Mouse (Mus musculus) heart, postnatal 0 days (tissue): Measurements from ENCODE around the gene Gk5.

ENCODE experiments used
- CTCF ChIP-seq: IDR thresholded peaks from 2 replicates; pipeline ENCODE4 v1.5.1; 2016; ENCODE audit warnings: antibody characterized with exemption, control low read depth, low read depth
- EP300 ChIP-seq: IDR thresholded peaks from 2 replicates; pipeline ENCODE4 v1.6.1; 2016; ENCODE audit warnings: antibody characterized with exemption, low read depth

DNA sequence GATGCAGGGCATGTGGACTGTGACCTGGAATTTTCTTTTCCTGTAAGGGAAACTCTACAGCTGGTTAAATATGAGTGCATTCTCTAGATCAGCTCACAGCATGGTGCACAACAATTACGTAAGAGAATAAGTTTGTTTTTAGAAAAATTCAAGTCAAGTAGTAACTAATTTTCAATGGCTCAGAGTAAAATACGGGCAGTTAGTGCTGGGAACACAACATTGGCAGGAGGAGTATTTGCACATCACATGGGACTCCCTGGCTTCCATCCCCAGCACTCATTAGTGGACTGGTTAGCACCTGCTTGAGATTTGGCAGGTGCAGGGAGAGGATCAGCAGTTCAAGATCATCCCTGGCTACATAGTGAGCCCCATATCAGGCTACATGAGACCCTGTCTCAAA lies 31.5 kb upstream of the Gk5 start:
- TF ChIP-seq CTCF (no peak), EP300 (no peak)
